Mouse (Mus musculus) bone marrow, adult 2 months (tissue): Measurements from ENCODE around the gene Hpgds.

Source experiments
- CTCF ChIP-seq: fragments of 200-500 bp; IDR thresholded peaks from 2 replicates; pipeline ENCODE4 v1.5.1; 2011; ENCODE audit warnings: low read length, control low read depth; ENCODE audit not compliant: control insufficient read depth, insufficient read depth
- POLR2A ChIP-seq: fragments of 200-500 bp; IDR thresholded peaks from 2 replicates; pipeline ENCODE4 v1.6.1; 2011; ENCODE audit warnings: low read depth, mild to moderate bottlenecking, control low read depth, low read length, borderline replicate concordance; ENCODE audit not compliant: control insufficient read depth

DNA sequence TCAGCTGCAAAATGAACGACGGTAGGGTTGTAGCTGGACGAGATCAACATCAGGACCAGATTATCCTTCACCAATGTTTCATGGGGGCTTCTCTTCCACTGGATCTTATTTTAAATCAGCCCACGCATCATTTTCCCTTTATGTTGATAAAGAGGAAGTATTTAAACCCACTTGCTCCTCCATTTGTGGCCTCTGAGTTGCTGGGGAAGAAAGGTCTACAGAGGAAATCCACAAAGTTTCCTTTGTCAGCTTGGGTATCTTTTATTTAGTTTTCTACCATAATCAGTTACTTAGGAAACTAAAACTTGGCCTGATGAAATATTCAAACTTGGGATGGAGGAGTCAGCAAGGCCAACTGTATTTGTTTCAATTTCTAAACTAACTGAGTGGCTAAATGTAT lies 1.7 kb upstream of the Hpgds start:
- no peak for TF ChIP-seq CTCF
- TF ChIP-seq POLR2A = no peak
